In the genomic region with DNA sequence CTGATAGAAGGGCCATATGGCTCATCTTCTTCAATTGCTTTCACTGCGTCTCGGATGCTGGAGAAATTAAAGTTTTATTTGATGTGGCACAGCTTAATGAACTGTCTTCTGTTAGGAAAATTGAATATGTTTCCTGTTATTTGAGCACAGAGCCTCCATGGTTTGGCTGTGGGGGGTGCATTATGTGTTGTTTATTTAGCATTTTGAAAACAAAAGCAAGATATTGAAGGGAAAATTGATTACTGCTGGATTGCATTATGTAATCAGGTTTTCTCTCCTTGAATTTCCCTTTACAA, we compare ENCODE assay signal across 18 mouse cellular contexts.
A peak's percentile ranks its signal among the peaks of the same experiment; 100 is the strongest.
DNase-seq lines count a peak whose midpoint lies in the region; ATAC-seq lines count a peak whose summit lies in the region.
"Had no signal": no experiment of that assay in that cellular context is flagged by ENCODE, and none has a peak within 500 bp of the region (broad histone marks: within the 10 kb centered on the region; RNA-seq: fewer than 3 reads in every experiment).

No protein-coding gene starts in this region.

- H3K4me1 ChIP-seq in lung, embryonic 15.5 days = peaks cover 70% of the 10 kb centered on the region
- H3K4me1 ChIP-seq in neural tube, embryonic 12.5 days = peaks cover 77% of the 10 kb centered on the region
- peaks cover 84% of the 10 kb centered on the region for H3K4me1 ChIP-seq in embryonic facial prominence, embryonic 10.5 days
- peaks cover 36% of the 10 kb centered on the region for H3K4me1 ChIP-seq in midbrain, embryonic 11.5 days (ENCODE audit: control insufficient read depth, insufficient read depth, low read length)

- no peaks in the 10 kb centered on the region for H3K9me3 ChIP-seq in lung, embryonic 15.5 days
- H3K9me3 ChIP-seq in neural tube, embryonic 12.5 days = no peaks in the 10 kb centered on the region
- H3K9me3 ChIP-seq in embryonic facial prominence, embryonic 10.5 days = no peaks in the 10 kb centered on the region
- H3K9me3 ChIP-seq in midbrain, embryonic 11.5 days (ENCODE audit: control insufficient read depth, low read length) = no peaks in the 10 kb centered on the region
- H3K9me3 ChIP-seq: embryonic facial prominence, embryonic 13.5 days; forebrain, embryonic 10.5 days; heart, embryonic 13.5 days had no signal

- no peak for ATAC-seq in lung, embryonic 15.5 days (ENCODE audit: borderline replicate concordance, extremely low read depth, low FRiP score, low TSS enrichment)
- ATAC-seq in neural tube, embryonic 12.5 days (ENCODE audit: low FRiP score, low read depth) = no peak
- no peak for ATAC-seq in midbrain, embryonic 11.5 days (ENCODE audit: low FRiP score)
- ATAC-seq: activated CD4-positive, CD25-positive, alpha-beta regulatory T cell, adult 4 months; lung, postnatal 0 days had no signal

- WGBS in lung, embryonic 15.5 days = 51% methylated on average over 2 of the region's 2 CpGs
- 25% methylated on average over 2 of the region's 2 CpGs for whole genome bisulfite sequencing in neural tube, embryonic 12.5 days
- 57% methylated on average over 2 of the region's 2 CpGs for WGBS in embryonic facial prominence, embryonic 10.5 days
- WGBS in midbrain, embryonic 11.5 days = 63% methylated on average over 2 of the region's 2 CpGs

- no peak overlapping the region for H3K4me3 ChIP-seq in lung, embryonic 15.5 days
- no peak overlapping the region for H3K4me3 ChIP-seq in neural tube, embryonic 12.5 days
- no peak overlapping the region for H3K4me3 ChIP-seq in embryonic facial prominence, embryonic 10.5 days
- no peak overlapping the region for H3K4me3 ChIP-seq in midbrain, embryonic 11.5 days (ENCODE audit: low read depth, low read length)
- H3K4me3 ChIP-seq: embryonic facial prominence, embryonic 13.5 days; forebrain, embryonic 10.5 days; heart, embryonic 13.5 days; myocyte had no signal

- H3K36me3 ChIP-seq in lung, embryonic 15.5 days = no peaks in the 10 kb centered on the region
- H3K36me3 ChIP-seq in neural tube, embryonic 12.5 days = no peaks in the 10 kb centered on the region
- no peaks in the 10 kb centered on the region for H3K36me3 ChIP-seq in embryonic facial prominence, embryonic 10.5 days (replicated peaks)
- H3K36me3 ChIP-seq in midbrain, embryonic 11.5 days (ENCODE audit: control insufficient read depth, insufficient read depth, low read length) = no peaks in the 10 kb centered on the region
- H3K36me3 ChIP-seq: embryonic facial prominence, embryonic 13.5 days; forebrain, embryonic 10.5 days; heart, embryonic 13.5 days had no signal

- H3K9ac ChIP-seq in lung, embryonic 15.5 days = no peak overlapping the region
- no peak overlapping the region for H3K9ac ChIP-seq in neural tube, embryonic 12.5 days
- no peak overlapping the region for H3K9ac ChIP-seq in midbrain, embryonic 11.5 days (ENCODE audit: low read length)
- H3K9ac ChIP-seq: embryonic facial prominence, embryonic 13.5 days; heart, embryonic 13.5 days had no signal

- peak overlapping the region; percentile 57 for H3K27ac ChIP-seq in lung, embryonic 15.5 days
- peak overlapping the region; percentile 83; the same call in 1 of the 2 replicates for H3K27ac ChIP-seq in neural tube, embryonic 12.5 days
- no peak overlapping the region; the same call in 1 of the 2 replicates for H3K27ac ChIP-seq in embryonic facial prominence, embryonic 10.5 days (replicated peaks)
- H3K27ac ChIP-seq in midbrain, embryonic 11.5 days (ENCODE audit: low read depth, low read length) = no peak overlapping the region
- H3K27ac ChIP-seq: embryonic facial prominence, embryonic 13.5 days; heart, embryonic 13.5 days had no signal

- H3K4me2 ChIP-seq in lung, embryonic 15.5 days = peak overlapping the region; percentile 3
- H3K4me2 ChIP-seq in neural tube, embryonic 12.5 days (replicated peaks) = peak overlapping the region; percentile 59
- H3K4me2 ChIP-seq in midbrain, embryonic 11.5 days = no peak overlapping the region

- DNase-seq in cerebellum, postnatal 14 days = peak; percentile 18 to 54
- no peak for DNase-seq in cerebellum, adult 11-12 months
- no peak for DNase-seq in lung, postnatal 14 days
- DNase-seq in embryonic facial prominence, embryonic 10.5 days (ENCODE audit: low spot score) = no peak
- DNase-seq in midbrain, embryonic 11.5 days (ENCODE audit: low spot score, missing footprints) = no peak
- DNase-seq: adrenal gland, postnatal 25 days; gastrocnemius, postnatal 25 days; heart, postnatal 4 days; kidney, postnatal 36 days; thymus, postnatal 25 days had no signal

- H3K27me3 ChIP-seq in lung, embryonic 15.5 days = no peaks in the 10 kb centered on the region
- H3K27me3 ChIP-seq in neural tube, embryonic 12.5 days (replicated peaks) = no peaks in the 10 kb centered on the region
- peaks cover 12% of the 10 kb centered on the region for H3K27me3 ChIP-seq in embryonic facial prominence, embryonic 10.5 days (replicated peaks; ENCODE audit: low read depth, poor library complexity, severe bottlenecking)
- H3K27me3 ChIP-seq in midbrain, embryonic 11.5 days (ENCODE audit: control insufficient read depth, insufficient read depth, low read length) = no peaks in the 10 kb centered on the region
- H3K27me3 ChIP-seq: heart, embryonic 13.5 days had no signal

Comparison
In these comparisons a context has a peak if more than half of its experiments do, and no peak if none do; other contexts are left out.
1. DNase-seq: peak in cerebellum, postnatal 14 days (2 of 2); none in cerebellum, adult 11-12 months (single experiment), lung, postnatal 14 days (single experiment), embryonic facial prominence, embryonic 10.5 days (single experiment) and midbrain, embryonic 11.5 days (single experiment).
2. H3K27ac ChIP-seq: peak in lung, embryonic 15.5 days (single experiment) and neural tube, embryonic 12.5 days (single experiment); none in embryonic facial prominence, embryonic 10.5 days (single experiment) and midbrain, embryonic 11.5 days (single experiment).